Mouse (Mus musculus) left cerebral cortex, adult 8-10 months (tissue): Measurements from ENCODE around the gene Ttyh1. TPM values are rescaled to one million over a fixed set of nuclear protein-coding genes. Genes with fewer than 3 reads are reported as not detected.
A peak's percentile ranks its signal among the peaks of the same experiment; 100 is the strongest.

Experiments used
- DNase-seq, 2 experiments: peaks; one replicate each; pipeline ENCODE4 v3.0.0; 2022; ENCODE audit warnings: low spot score in 2 of 2
- total RNA-seq, 4 experiments: library from RNA; stranded (reverse); gene quantifications; 2 replicates each; pipeline ENCODE4 v1.2.4; 2022

The Ttyh1 gene
- total RNA-seq, 4 experiments from 2014 or later = 584 to 624 (median 589) TPM

DNA sequence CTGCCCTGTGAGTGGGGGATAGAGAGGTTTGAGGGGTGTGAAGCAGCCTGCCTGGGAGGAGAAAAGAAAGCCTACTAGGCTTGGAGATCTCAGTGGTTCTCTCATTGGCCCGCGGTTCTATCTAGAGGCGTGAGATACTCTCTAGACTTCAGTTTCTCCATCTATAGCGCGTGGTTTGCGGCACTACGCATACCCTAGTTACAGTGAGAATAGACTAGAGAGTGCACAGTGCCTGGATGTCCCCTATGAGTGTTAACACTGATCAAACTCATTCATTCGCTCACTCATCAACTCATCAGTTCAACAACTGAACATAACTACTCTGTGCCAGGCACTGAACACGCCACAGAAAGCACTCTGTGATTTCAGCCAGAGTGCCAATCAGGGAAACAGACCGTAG, 3.6 kb downstream of the Ttyh1 start:
- DNase-seq = peak in 1 of 2 experiments; percentile 22

DNA sequence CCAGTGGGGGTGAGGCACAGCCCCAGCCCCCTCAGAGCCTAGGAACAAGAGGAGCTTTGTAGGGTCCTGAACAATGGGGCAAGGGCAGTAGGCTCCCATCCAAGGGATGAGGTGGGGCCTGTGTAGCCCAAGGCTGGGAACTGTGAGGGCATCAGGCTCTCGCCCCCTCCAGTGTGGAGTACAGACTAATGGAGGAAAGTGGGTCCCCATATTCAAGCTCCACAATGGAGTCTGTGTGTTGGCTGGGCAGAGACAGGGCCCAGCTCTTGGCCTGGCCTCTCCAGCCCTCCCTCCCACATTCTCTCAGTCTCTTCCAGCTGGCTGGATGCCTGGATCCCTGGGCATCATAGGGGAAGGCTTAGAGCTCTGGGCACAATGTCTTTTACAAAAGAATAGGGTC, 4.5 kb downstream of the Ttyh1 start:
- peak in 1 of 2 experiments; percentile 93 for DNase-seq

DNA sequence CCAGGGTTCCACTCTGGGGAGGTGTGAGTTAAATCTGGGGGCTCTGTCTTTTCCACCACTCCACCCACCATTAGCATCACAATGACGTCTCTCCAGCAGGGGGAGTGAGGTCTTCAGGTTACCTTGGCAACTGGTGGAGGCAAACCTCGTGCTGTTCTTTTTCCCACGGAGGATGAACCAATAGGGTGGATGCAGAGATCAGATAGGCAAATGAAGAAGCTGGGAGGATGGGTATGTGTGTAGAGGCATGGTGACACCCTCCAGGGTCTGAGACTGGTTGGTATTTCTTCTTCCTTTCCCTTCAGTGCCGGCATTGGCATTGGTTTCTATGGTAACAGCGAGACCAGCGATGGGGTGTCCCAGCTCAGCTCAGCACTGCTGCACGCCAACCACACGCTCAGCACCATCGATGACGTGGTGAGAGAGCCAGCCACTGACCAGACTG, 5.1 kb downstream of the Ttyh1 start:
- peak; percentile 71 to 92 for DNase-seq

DNA sequence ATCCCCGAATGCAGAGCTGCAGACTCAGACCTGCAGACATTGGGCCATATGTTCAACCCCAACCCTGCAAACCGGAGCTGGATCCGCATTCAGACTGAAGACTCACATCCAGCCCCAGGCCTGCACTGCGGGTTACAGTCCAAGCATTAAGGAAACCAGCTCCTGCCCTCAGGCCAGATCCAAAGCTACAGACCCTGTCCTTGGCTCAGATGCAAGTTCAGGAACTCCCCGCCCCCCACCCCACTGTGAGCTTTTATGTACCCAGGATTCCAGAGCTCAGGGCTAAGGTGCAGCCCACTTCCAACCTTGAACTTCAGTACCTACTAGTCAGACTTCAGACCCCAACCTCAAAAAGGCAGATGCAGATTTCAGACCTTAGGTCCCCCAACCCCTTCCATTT, 5.6 kb downstream of the Ttyh1 start:
- no peak for DNase-seq

DNA sequence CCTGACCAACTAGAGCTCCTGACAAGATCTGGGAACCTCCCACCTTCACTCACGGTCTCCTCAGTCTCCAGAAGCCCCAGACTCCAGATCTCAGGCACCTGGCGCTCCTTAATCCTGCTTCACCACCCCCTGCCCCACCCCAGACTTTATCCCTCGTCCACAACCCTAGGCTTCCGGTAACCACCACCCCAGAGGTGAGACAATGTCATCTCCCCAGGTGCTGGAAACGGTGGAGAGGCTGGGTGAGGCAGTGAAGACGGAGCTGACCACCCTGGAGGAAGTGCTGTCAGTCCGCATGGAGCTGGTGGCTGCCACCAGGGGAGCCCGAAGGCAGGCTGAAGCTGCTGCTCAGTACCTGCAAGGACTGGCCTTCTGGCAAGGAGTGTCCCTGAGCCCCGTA, 6.1 kb downstream of the Ttyh1 start:
- DNase-seq = no peak

DNA sequence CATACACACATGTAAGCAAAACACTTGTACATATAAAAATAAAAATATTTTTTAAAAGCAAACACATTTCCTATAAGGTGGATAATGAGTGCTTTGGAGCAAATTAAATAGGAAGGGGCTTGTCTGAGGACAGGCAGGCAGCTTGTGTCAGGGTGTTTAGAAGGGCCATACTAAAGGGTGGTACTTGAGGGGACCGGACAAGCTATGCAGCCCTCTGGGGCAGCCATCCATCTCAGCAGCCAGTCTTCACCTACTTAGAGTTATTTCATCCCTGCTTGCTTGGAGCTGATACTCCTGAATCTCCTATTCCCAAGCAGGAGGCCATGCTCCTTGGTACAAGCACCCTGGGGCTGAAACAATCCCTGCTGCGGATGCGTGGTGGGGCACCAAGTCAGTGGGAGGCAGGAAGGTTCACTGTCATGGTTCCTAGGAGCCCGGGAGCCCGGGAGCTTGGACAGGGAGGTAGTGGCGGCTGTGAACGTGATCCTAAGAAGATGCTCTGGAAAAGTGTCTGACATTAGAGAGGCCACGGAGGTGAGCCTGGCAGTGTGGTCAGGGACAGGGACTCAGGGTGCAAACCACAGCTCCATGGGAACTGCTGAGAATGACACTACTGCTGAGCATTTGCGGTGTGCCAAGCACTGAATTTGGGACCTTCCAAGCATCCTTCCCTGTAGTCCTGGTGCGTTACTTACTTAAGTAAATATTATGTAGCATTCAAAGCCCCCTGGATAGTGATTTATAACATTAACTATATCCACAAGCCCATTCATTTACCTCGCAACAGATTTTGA, 8.0 kb downstream of the Ttyh1 start:
- no peak for DNase-seq

DNA sequence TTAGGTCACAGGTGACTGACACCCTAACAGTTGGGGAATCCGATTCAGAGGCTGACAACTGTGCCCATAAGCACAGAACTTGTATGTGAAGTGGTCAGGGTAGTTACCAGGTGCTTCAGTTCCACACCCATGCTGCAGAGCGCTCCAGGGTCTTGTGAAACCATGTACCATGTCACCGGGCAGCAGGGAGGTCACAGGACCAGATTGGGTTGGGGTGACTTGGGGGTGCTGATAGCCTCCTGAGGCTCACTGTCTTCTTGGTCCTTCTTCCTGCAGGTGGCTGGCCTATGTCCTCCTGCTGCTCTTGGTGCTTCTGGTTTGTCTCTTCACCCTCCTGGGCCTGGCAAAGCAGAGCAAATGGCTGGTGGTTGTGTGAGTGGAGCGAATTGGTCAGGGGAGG, 8.7 kb downstream of the Ttyh1 start:
- no peak for DNase-seq

DNA sequence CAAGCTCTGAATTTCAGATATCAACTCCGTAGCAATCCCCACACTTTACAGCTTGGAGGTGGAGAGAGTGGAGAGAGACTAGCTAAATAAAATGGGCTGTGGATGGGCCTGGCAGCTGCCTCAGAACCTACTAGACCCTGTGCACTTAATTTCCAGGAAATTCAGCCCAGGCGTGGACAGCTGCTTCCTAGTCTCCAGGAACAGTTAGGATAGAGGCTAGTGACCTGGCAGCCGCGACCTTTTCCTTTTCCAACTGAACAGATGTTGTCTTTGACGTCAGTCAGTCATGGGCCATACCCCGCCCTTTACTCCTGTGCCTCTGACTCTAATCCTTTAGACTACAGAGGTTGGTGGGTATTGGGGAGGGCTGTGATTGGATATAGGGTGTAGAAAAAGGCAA, 9.7 kb downstream of the Ttyh1 start:
- no peak for DNase-seq

DNA sequence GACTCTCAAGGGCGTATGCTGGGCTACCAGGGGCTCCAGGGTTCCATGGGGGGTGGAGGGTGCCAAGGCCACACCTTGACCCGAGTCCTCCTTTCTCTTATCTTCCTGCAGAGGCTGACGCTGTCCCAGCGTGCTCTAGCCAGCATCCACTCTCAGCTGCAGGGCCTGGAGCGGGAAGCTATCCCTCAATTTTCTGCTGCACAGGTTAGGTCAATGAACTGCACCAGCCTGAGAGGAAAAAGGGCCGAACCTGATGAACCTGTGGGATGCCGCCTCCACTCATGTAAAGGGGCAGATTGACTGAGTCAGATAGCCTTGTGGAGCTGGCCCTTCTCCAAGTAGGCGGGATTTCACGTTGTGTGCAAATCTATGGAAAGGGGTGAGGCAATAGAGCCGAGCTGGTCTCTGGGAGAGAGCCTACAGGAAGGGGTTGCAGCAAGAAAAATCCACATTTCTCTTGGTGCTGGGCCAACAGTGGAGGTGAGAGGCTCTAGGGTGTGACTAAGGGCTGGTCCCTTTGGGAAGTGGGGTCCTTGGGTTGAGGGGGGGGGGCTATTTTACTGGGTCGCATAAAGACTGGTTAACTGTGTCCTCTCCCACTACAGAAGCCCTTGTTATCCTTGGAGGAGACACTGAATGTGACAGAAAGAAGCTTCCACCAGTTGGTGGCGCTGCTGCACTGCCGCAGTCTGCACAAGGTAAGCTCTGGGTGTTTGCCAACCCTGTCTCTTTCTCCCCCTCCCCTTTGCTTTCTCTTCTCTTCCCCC, 11.7 kb downstream of the Ttyh1 start:
- DNase-seq = peak in 1 of 2 experiments; percentile 74

DNA sequence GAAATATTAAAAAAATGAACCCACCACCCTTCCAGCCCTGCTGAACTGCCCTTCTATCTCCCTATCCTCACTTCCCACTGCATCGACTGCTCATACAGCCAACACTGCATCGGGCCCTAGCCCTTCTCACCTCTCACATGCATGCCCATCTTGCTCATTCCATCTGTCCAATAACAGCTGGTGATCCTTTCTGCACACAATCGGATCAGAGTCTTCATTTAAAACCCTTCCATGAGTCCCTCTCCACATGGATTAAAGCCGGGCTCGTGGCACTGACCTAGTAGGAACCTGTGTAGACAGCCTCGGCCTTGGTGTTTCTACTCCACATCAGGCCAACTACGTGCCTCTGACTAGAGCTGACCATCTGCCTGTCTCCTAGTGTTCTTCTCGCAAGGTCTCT, 12.8 kb downstream of the Ttyh1 start:
- DNase-seq = no peak

DNA sequence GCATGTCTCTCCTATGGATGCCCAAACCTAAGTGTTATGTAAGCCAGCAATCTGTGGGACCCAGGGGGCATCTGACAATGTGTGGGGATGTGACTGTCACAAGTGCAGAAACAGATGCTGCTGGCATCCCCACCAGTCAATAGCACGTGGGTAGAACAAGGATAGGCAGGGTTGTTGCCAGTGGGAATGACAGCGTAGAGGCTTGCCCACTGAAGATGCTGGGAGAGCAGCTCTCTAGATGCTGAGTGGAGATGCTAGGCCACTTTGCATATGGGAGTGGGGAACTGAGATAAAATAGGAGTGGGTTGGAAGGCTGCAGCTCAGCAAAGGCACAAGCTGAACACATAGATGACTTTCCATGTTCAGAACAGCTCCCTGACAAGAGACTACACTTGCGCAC, 13.4 kb downstream of the Ttyh1 start:
- peak in 1 of 2 experiments; percentile 80 for DNase-seq

DNA sequence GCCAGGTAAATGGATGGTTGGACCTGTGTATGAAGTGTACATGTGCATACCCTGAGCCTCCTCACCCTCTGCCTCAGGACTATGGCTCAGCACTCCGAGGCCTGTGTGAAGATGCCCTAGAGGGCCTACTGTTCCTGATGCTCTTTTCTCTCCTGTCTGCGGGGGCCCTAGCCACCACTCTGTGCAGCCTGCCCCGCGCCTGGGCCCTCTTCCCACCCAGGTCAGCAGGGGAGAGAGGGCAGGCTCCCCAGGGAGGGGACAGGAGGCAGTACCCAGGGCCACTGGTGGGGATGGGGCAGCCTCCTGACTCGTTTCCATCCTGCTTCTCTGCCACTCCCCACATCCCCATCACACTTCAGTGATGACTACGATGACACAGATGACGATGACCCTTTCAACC, 13.8 kb downstream of the Ttyh1 start:
- DNase-seq = no peak

DNA sequence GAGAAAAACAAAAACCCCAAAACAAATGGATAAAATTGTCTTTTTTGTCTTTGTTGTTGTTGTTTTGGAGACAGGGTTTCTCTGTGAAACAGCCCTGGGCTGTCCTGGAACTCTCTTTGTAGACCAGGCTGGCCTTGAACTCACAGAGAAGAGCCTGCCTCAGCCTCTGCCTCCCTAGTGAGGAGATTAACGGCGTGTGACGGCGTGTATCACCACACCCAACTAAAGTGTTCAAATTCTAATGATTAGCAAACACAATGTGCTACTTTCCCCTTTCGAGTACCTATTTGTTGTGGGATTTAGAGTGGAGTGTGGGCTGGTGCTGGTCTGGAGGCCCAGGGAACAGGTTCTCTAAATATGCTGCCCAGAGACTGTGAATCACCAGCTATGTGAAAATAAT, 15.7 kb downstream of the Ttyh1 start:
- DNase-seq = peak in 1 of 2 experiments; percentile 4

DNA sequence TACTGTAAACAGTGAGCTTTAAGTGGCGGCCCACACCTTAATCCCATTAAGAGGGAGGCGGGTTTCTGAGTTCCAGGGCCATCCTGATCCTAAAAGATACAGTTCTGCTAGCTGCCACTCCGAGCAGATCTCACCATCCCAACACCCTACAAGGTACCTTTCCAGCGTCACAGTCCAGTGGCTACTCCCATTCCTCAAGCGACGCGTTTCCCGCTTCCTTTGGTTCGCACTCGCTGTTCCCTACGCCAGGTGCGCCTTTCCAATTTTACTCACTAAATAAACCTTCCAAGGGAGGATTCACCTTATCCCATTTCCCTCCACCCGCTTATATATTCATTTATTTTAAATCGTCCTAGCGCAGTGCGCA, 17.2 kb downstream of the Ttyh1 start:
- DNase-seq = peak in 1 of 2 experiments; percentile 67

DNA sequence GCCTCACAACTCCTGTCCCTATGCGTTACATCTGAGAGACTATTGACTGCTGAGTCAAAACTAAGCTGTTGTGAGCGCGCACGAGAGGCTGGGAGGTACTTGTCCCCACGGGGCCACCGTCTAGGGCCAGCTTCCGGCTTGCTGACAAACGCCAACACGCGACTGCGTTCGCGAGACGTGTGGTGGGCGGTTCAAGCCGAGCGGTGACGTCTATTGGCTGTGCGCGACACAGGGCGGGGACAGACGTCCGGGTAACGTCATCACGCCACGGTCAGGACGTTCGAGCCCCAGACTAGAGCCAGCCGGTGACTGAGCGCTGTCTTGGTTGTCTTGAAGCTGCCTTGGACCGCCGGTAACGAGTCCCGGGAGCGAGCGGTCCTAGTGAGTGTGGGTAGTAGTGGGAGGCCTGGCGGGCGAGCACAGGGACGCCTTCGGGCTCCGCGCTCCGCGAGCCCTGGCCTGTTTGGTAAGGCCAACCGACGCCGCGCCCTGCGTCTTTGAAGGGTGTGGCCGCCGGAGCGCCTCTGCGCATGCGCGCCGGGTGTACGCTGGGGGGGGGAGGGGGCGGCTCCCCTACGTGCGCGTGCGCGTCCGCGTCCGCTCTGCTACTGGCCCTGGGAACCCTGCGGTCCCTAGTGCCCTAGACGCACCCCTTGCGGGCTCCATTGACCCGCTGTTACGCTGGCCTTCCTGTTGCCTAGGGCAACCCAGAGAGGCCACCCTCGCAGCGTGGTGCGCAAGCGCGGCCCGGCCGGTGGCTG, 17.7 kb downstream of the Ttyh1 start, which contains the start of gene Leng8:
Gene Leng8, plus strand, starts transcription at position 269 of the 761 bp plus-strand sequence.
- DNase-seq = peak; percentile 99

DNA sequence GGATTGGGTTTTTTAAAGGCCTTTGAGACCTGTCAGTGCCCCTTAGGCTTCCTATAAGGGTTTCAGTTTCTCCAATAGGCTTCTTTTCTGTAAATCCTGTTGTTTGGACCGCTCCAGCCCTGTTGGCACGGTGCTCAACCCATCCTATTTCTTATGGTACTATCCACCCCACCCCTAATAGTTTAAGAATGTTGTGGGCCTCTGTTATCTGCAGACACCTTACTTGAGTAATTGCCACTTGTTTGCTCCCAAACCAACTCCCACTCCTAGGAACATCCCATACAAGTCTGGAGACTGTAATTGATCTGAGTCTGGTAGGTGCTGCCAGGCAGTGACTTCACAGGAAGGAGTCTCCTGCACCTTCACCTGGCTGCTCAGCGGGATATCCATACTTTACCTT, 18.5 kb downstream of the Ttyh1 start:
- peak in 1 of 2 experiments; percentile 18 for DNase-seq

DNA sequence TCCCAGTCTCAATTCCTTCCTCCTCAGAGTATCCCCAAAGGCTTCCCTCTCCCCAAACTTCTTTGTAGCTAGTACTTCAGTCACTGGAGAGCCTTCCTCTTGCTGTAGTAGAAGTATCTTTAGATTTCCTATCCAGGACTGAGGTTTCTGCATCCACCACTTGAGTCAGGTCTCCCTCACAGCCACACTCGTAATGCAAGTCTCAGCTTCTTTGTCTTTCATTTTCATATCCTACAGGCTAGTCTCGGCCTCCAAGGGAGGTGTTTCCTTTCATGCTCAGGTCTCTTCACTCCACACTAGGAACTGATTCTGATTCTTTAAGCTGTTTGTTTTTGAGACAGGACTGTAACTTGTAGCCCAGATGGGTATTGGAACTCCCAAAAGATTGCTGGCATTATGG, 19.0 kb downstream of the Ttyh1 start:
- no peak for DNase-seq

DNA sequence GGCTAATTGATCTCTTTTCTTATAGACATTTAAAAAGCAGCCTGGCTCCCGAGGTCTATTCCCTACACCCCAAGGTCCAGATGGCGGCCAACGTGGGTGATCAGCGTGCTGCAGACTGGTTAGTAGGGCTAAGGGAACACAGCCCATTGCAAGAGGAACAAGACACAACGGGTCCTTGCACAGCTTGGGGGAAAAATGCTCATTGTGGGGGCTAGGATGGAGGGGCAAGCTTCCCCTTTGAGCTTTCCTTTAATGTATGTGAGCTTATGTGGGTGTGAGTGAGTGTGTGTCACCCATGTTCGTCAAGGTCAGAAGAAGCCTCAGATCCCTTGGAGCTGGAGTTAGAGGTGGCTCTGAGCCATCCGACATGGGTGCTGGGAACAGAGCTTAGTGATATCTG, 19.5 kb downstream of the Ttyh1 start:
- DNase-seq = no peak

DNA sequence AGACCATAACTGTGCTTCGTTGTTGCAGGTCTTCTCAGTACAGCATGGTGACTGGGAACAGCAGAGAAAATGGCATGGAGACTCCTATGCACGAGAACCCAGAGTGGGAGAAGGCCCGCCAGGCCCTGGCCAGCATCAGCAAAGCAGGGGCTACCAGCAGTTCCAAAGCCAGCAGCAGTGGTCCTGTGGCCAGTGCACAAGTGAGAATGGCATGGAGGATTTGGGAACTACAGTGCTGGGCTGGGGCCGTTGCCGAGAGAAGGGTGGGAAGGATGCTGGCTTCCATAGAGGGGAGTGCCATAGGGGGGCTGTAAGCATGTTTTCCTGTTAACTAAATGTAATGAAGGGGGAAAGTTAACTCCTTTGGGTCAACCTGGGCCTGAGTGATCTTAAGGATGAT, 20.2 kb downstream of the Ttyh1 start:
- peak in 1 of 2 experiments; percentile 6 for DNase-seq

DNA sequence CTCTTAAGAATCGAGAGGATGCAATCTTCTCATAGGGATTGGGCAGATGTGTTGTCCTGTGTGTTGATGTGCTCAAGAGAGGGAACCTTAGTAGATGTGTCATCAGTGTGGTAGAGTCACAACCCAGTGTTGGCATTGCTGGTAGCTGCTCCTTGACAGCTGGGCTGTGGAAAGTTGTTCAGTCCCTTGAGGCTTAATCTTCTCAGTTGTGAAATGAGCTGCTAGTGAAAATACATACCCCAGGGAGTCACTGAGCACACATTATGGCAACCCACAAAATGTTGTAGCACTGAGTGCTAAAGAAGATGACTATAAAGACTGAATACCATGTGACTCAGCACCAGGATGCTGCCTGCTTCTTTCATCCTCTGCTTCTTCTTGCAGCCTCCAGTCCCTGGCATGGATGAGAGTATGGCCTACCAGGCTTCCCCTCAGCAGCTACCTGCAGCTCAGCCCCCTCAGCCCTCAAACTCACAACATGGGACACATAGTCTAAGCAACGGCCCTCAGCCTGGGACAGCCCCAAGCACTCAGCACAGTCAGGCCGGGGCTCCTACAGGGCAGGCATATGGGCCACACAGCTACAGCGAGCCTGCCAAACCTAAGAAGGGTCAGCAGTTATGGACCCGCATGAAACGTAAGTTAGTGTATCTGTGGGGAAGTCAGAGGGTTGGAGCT, 22.6 kb downstream of the Ttyh1 start:
- no peak for DNase-seq

DNA sequence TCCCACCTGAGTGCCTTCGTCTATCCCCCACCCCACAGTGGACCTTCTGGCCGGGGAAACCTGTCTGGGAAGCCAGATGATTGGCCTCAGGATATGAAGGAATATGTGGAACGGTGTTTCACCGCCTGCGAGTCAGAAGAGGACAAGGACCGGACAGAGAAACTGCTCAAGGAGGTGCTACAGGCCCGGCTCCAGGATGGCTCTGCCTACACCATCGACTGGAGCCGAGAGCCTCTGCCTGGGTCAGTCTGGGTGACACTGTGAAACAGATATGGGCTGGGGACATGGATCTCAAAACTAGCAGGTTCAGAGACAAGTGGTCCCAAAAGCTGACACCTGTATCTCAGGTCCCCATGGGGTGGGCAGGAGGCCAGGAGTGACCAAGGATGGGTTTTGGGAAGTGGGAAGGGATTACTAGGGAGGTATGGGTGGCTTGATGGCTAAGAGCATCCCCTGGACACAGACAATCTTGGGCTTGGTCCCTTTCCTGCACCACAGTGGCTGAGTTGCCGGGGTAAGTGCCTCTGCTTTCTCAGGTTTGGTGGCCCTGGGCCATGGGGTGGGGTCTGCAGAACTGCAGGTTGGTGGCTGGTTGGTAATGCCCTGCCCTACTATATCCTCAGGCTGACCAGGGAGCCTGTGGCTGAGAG, 23.7 kb downstream of the Ttyh1 start:
- DNase-seq = no peak
